Mouse (Mus musculus): Measurements from ENCODE around the gene Galnt2. TPM values are rescaled to one million over a fixed set of nuclear protein-coding genes. Genes with fewer than 3 reads are reported as not detected.

Galnt2 gene
- polyA plus RNA-seq, 1 experiment = 59.4 TPM

DNA sequence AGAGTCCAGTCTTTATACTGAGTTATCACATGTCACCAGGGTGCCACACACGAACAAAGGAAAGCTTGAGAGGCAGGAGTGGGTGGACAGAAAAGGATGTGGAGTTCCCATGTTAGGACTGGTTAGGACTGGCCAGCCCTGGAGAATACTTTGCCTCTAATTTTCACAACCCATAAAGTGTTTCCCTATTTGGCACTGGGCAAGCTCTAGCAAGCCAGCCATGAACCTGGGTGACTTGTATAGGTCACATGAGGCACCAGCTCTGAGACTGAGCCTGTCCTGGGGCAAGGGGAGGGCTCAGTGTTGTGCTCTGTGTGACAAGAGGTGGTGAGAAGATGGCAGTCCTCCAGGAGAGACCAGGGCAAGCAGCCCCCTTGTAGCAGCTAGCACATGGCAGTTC, 116.9 kb downstream of the Galnt2 start:
- no peaks in the 10 kb centered on the region for H3K79me2 ChIP-seq (ENCODE audit: control insufficient read depth, insufficient read depth)
- peaks cover 8% of the 10 kb centered on the region for H3K27me3 ChIP-seq (ENCODE audit: control insufficient read depth, insufficient read depth, insufficient read length)
- H3ac ChIP-seq (ENCODE audit: control insufficient read depth, insufficient read length) = no peak overlapping the region
- peaks cover 8% of the 10 kb centered on the region for H3K36me3 ChIP-seq (ENCODE audit: control insufficient read depth, insufficient read depth)
- TF ChIP-seq POLR2AphosphoS2 (IDR thresholded peaks at IDR 0.05; ENCODE audit: insufficient read length, low read depth) (no peak), CEBPB (IDR thresholded peaks at IDR 0.05; ENCODE audit: insufficient read depth, poor library complexity, severe bottlenecking) (no peak), TCF3 (IDR thresholded peaks at IDR 0.05; ENCODE audit: insufficient read length, low read depth) (no peak), MYOD1 (IDR thresholded peaks at IDR 0.05; ENCODE audit: control insufficient read depth in 1 of 3, insufficient read length in 2 of 3, low read depth in 2 of 3) (no peak), MAX (IDR thresholded peaks at IDR 0.05; ENCODE audit: low read depth) (no peak), SRF (IDR thresholded peaks at IDR 0.05; ENCODE audit: control insufficient read depth, insufficient read length, low read depth) (no peak), POLR2A (IDR thresholded peaks at IDR 0.05; ENCODE audit: insufficient read length, low read depth) (no peak), E2F4 (IDR thresholded peaks at IDR 0.05; ENCODE audit: insufficient read depth) (no peak), MYOG (IDR thresholded peaks at IDR 0.05; ENCODE audit: control insufficient read depth in 1 of 3, insufficient read depth in 1 of 3, insufficient read length in 2 of 3, low read depth in 2 of 3) (no peak), USF1 (IDR thresholded peaks at IDR 0.05; ENCODE audit: low read depth) (no peak)
- no peak overlapping the region for H3K4me3 ChIP-seq
- no peak overlapping the region for H3K4me2 ChIP-seq (ENCODE audit: low read depth)

DNA sequence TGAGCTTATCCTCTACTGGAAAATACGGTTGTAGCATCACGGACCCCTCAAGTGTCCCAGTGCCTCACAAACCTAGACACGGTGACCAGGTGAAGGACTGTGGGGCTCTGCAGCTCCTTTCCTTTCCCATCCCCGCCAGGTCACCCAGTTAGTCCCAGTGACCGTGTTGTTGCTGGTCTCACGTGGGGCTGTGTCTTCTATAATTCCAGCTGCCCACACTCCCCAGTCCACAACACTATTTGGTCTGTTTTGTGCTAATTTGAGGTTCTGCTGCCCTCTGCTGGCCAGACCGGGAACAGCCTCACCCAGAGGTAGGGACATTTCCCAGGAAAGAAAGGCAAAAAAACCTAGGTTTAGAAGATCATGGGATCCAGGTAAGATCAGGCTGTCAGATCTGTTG, 118.5 kb downstream of the Galnt2 start:
- H3K27me3 ChIP-seq (ENCODE audit: control insufficient read depth, insufficient read depth, insufficient read length) = peaks cover 17% of the 10 kb centered on the region
- no peak overlapping the region for H3K4me3 ChIP-seq
- H3K79me2 ChIP-seq (ENCODE audit: control insufficient read depth, insufficient read depth) = no peaks in the 10 kb centered on the region
- H3K36me3 ChIP-seq (ENCODE audit: control insufficient read depth, insufficient read depth) = peaks cover 4% of the 10 kb centered on the region
- TF ChIP-seq TCF3 (IDR thresholded peaks at IDR 0.05; ENCODE audit: insufficient read length, low read depth) (no peak), E2F4 (IDR thresholded peaks at IDR 0.05; ENCODE audit: insufficient read depth) (no peak), USF1 (IDR thresholded peaks at IDR 0.05; ENCODE audit: low read depth) (no peak), CEBPB (IDR thresholded peaks at IDR 0.05; ENCODE audit: insufficient read depth, poor library complexity, severe bottlenecking) (no peak), POLR2A (IDR thresholded peaks at IDR 0.05; ENCODE audit: insufficient read length, low read depth) (no peak)
- H3K4me2 ChIP-seq (ENCODE audit: low read depth) = no peak overlapping the region
- H3ac ChIP-seq (ENCODE audit: control insufficient read depth, insufficient read length) = no peak overlapping the region

DNA sequence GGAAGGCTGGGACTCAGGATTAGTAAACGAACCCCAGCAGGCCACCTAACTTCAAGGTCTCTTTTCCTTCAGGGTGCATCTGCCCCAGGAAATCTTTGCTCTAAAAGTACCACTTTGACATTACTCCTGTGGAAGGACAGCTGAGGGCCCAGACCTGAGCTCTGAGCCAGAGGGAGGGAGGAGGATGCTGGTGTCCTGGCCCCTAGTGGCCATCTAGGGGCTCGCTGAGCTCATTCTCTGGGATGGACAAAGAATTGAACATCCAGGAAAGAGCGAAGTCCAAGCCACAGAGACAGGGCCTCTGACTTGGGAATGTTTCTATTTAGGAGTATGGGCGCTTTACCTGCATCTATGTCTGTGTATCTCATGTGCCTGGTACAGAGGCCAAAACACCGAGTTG, 120.4 kb downstream of the Galnt2 start:
- no peak overlapping the region for H3ac ChIP-seq (ENCODE audit: control insufficient read depth, insufficient read length)
- H3K4me3 ChIP-seq = no peak overlapping the region
- peaks cover 26% of the 10 kb centered on the region for H3K27me3 ChIP-seq (ENCODE audit: control insufficient read depth, insufficient read depth, insufficient read length)
- H3K4me2 ChIP-seq (ENCODE audit: low read depth) = no peak overlapping the region
- H3K79me2 ChIP-seq (ENCODE audit: control insufficient read depth, insufficient read depth) = no peaks in the 10 kb centered on the region
- no peaks in the 10 kb centered on the region for H3K36me3 ChIP-seq (ENCODE audit: control insufficient read depth, insufficient read depth)
- TF ChIP-seq MAX (IDR thresholded peaks at IDR 0.05; ENCODE audit: low read depth) = no peak
- no peak for TF ChIP-seq MYOG (IDR thresholded peaks at IDR 0.05; ENCODE audit: control insufficient read depth in 1 of 3, insufficient read depth in 1 of 3, insufficient read length in 2 of 3, low read depth in 2 of 3)
- TF ChIP-seq USF1 (IDR thresholded peaks at IDR 0.05; ENCODE audit: low read depth) = no peak
- TF ChIP-seq SRF (IDR thresholded peaks at IDR 0.05; ENCODE audit: control insufficient read depth, insufficient read length, low read depth) = no peak
- TF ChIP-seq MYOD1 (IDR thresholded peaks at IDR 0.05; ENCODE audit: control insufficient read depth in 1 of 3, insufficient read length in 2 of 3, low read depth in 2 of 3) = no peak
- TF ChIP-seq CEBPB (IDR thresholded peaks at IDR 0.05; ENCODE audit: insufficient read depth, poor library complexity, severe bottlenecking) = no peak
- TF ChIP-seq POLR2A (IDR thresholded peaks at IDR 0.05; ENCODE audit: insufficient read length, low read depth) = no peak
- no peak for TF ChIP-seq E2F4 (IDR thresholded peaks at IDR 0.05; ENCODE audit: insufficient read depth)
- no peak for TF ChIP-seq TCF3 (IDR thresholded peaks at IDR 0.05; ENCODE audit: insufficient read length, low read depth)
- TF ChIP-seq POLR2AphosphoS2 (IDR thresholded peaks at IDR 0.05; ENCODE audit: insufficient read length, low read depth) = no peak

DNA sequence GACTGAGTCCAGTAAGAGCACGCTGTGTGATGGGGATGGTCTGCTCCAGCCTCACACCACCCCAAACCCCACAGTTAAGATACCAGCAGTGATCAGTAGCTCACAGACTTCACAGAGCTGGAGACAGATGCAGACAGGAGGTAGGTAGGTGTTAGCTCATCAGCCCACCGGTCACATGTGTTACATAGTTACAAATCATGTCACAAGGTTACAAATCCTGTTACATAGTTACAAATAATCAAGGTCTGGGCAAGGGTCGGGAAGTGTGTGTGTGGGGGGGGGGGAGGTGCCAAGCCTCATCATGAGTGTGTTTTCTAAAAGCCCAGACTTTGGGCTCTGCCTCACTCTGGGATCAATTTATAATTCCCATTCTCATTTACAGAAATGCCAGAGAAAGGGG, 129.7 kb downstream of the Galnt2 start:
- Histone ChIP-seq H3K36me3 (ENCODE audit: control insufficient read depth, insufficient read depth) (no peaks in the 10 kb centered on the region), H3K79me2 (ENCODE audit: control insufficient read depth, insufficient read depth) (no peaks in the 10 kb centered on the region), H3ac (ENCODE audit: control insufficient read depth, insufficient read length) (no peak overlapping the region), H3K27me3 (ENCODE audit: control insufficient read depth, insufficient read depth, insufficient read length) (peaks cover 32% of the 10 kb centered on the region), H3K4me2 (ENCODE audit: low read depth) (no peak overlapping the region), H3K4me3 (no peak overlapping the region)
- TF ChIP-seq SRF (IDR thresholded peaks at IDR 0.05; ENCODE audit: control insufficient read depth, insufficient read length, low read depth) = no peak
- TF ChIP-seq MYOD1 (IDR thresholded peaks at IDR 0.05; ENCODE audit: control insufficient read depth in 1 of 3, insufficient read length in 2 of 3, low read depth in 2 of 3) = no peak
- no peak for TF ChIP-seq POLR2A (IDR thresholded peaks at IDR 0.05; ENCODE audit: insufficient read length, low read depth)
- no peak for TF ChIP-seq MYOG (IDR thresholded peaks at IDR 0.05; ENCODE audit: control insufficient read depth in 1 of 3, insufficient read depth in 1 of 3, insufficient read length in 2 of 3, low read depth in 2 of 3)
- TF ChIP-seq USF1 (IDR thresholded peaks at IDR 0.05; ENCODE audit: low read depth) = no peak
- TF ChIP-seq REST (IDR thresholded peaks at IDR 0.05; ENCODE audit: insufficient read depth, insufficient read length) = no peak
- no peak for TF ChIP-seq E2F4 (IDR thresholded peaks at IDR 0.05; ENCODE audit: insufficient read depth)
- TF ChIP-seq TCF12 (IDR thresholded peaks at IDR 0.05; ENCODE audit: insufficient read depth, poor library complexity, severe bottlenecking) = no peak
- TF ChIP-seq CEBPB (IDR thresholded peaks at IDR 0.05; ENCODE audit: insufficient read depth, poor library complexity, severe bottlenecking) = no peak
- TF ChIP-seq POLR2AphosphoS2 (IDR thresholded peaks at IDR 0.05; ENCODE audit: insufficient read length, low read depth) = no peak
- TF ChIP-seq MAX (IDR thresholded peaks at IDR 0.05; ENCODE audit: low read depth) = no peak
- TF ChIP-seq TCF3 (IDR thresholded peaks at IDR 0.05; ENCODE audit: insufficient read length, low read depth) = no peak

DNA sequence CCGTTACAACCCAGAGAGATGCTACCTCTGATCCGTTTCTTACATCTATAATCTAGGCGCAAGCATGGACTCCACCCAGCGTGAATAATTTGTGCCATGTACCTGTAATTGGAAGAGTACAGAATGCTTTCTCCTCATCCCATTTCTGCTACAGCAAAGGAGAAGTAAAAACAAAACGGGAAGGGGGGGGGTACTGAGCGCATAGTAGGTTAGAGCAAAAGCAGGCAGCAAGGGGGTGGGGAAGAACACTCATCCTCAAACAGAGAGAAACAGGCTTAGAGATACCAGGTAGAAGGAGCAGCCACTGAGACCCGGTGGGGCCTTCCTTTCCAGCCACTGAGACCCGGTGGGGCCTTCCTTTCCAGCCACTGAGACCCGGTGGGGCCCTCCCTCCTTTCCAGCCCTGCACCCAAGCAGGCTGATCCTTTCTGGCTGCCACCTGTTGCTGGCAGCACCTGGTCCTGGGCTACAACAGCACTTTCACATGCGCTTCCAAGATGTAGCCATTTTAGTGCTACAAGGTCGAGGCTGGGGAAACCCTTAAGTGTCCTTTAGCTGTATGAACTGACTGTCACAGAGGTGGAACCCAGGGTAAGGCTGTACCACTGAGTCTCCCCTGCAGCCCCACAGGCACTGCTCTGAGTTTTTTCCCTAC, 130.7 kb downstream of the Galnt2 start:
- no peak overlapping the region for H3K4me3 ChIP-seq
- no peak overlapping the region for H3K4me2 ChIP-seq (ENCODE audit: low read depth)
- no peak overlapping the region for H3ac ChIP-seq (ENCODE audit: control insufficient read depth, insufficient read length)
- TF ChIP-seq POLR2A (IDR thresholded peaks at IDR 0.05; ENCODE audit: insufficient read length, low read depth) (no peak), SRF (IDR thresholded peaks at IDR 0.05; ENCODE audit: control insufficient read depth, insufficient read length, low read depth) (no peak), CEBPB (IDR thresholded peaks at IDR 0.05; ENCODE audit: insufficient read depth, poor library complexity, severe bottlenecking) (no peak), MYOG (IDR thresholded peaks at IDR 0.05; ENCODE audit: control insufficient read depth in 1 of 3, insufficient read depth in 1 of 3, insufficient read length in 2 of 3, low read depth in 2 of 3) (no peak), MAX (IDR thresholded peaks at IDR 0.05; ENCODE audit: low read depth) (no peak), USF1 (IDR thresholded peaks at IDR 0.05; ENCODE audit: low read depth) (no peak), POLR2AphosphoS2 (IDR thresholded peaks at IDR 0.05; ENCODE audit: insufficient read length, low read depth) (no peak), MYOD1 (IDR thresholded peaks at IDR 0.05; ENCODE audit: control insufficient read depth in 1 of 3, insufficient read length in 2 of 3, low read depth in 2 of 3) (no peak), TCF12 (IDR thresholded peaks at IDR 0.05; ENCODE audit: insufficient read depth, poor library complexity, severe bottlenecking) (no peak), REST (IDR thresholded peaks at IDR 0.05; ENCODE audit: insufficient read depth, insufficient read length) (no peak), E2F4 (IDR thresholded peaks at IDR 0.05; ENCODE audit: insufficient read depth) (no peak), TCF3 (IDR thresholded peaks at IDR 0.05; ENCODE audit: insufficient read length, low read depth) (no peak)
- peaks cover 31% of the 10 kb centered on the region for H3K27me3 ChIP-seq (ENCODE audit: control insufficient read depth, insufficient read depth, insufficient read length)
- H3K79me2 ChIP-seq (ENCODE audit: control insufficient read depth, insufficient read depth) = no peaks in the 10 kb centered on the region
- no peaks in the 10 kb centered on the region for H3K36me3 ChIP-seq (ENCODE audit: control insufficient read depth, insufficient read depth)

Data from myocyte (in vitro differentiated cells).